Mouse (Mus musculus): ENCODE results near the gene Gkn2. TPM values are rescaled to one million over a fixed set of nuclear protein-coding genes. Genes with fewer than 3 reads are reported as not detected.

The Gkn2 gene
- polyA plus RNA-seq, 1 experiment from 2014 or later: not detected

DNA sequence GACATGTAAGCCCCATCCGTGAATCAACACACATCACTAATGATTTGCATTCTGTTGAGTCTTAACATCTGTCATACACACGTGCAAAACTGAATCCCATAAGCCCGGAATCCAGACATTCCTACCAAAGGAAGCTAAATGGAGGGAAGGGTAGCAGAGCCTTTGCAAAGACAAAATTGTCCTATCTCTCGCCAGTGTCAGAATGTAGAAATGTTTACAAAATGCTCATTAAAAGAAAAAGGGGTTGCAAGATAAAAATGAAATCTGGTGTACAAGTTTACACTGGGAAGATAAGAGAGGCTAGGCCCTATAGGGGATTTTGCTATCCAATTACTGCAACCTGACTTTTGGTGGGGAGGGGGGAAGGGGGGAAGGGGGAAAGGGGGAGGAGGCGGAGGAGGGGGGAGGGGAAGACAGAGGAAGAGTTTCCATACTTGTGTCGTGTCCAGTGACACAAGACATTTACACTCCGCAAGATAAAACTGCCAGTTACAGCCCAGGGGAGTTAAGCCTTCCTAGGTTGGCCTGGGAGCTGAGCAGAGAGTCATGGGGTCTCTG is 55.4 kb downstream of the Gkn2 start, which contains the start of gene Bmp10:
Gene Bmp10, plus strand, starts transcription at position 508 of the 558 bp plus-strand sequence.
- Histone ChIP-seq H3K27ac (no peak within 1 kb of the TSS), H3K79me2 (ENCODE audit: inconsistent target) (no peaks in the 10 kb centered on the region), H3K4me3 (ENCODE audit: inconsistent target) (no peak within 1 kb of the TSS), H3K36me3 (ENCODE audit: inconsistent target) (no peaks in the 10 kb centered on the region)
- 93% methylated on average over 6 of the region's 7 CpGs for WGBS (ENCODE audit: missing documents)

Other genes starting within 250 kb of the Gkn2 start
- gene Antxr1, start 37.5 kb upstream of the Gkn2 start, polyA plus RNA-seq (2018): 0.20 to 0.55 TPM (median 0.40 TPM) in 3 replicates
- not detected in 3 replicates for gene Gkn1, start 22.4 kb upstream of the Gkn2 start, polyA plus RNA-seq (2018)
- not detected in 3 replicates for gene Gkn3, start 15.6 kb downstream of the Gkn2 start, polyA plus RNA-seq (2018)
- not detected in 3 replicates for gene Bmp10, start 55.6 kb downstream of the Gkn2 start, polyA plus RNA-seq (2018)
- gene Arhgap25, start 159.9 kb downstream of the Gkn2 start, polyA plus RNA-seq (2018): 57.1 to 128 TPM (median 92.0 TPM) in 3 replicates
- 0.82 to 2.6 TPM (median 1.1 TPM) in 3 replicates for gene Prokr1, start 217.4 kb downstream of the Gkn2 start, polyA plus RNA-seq (2018)